Comparison of ENCODE assay signal across 8 mouse cellular contexts in the genomic region with DNA sequence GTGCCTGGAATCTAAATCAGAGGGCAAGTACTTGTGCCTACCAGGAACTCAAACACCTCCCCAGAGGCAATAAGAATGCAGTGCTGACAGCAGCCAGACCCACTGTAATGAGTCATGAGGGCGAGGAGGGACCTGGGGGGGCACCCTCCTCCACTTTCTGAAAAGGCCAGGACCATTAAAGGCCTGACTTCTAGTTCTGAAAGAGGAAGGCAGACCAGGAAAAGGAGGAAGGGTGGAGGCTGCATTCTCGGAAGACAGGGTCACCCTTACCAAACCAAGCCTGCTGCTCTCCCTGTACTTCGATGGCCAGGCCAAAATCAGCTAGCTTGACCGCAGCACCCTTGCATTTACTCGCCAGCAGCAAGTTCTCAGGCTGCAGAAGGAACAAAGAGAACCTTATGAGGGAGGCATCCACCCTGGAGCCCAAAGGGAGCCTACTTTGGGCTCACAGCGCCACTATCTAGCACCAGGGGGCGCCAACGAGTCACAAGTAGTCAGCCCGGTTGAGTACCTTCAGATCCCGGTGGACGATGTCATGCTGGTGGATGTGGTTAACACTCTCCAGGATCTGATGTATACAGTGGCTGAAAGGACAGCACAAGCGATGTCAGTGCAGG. TPM values are rescaled to one million over a fixed set of nuclear protein-coding genes. Genes with fewer than 3 reads are reported as not detected.
DNase-seq lines count a peak whose midpoint lies in the region; ATAC-seq lines count a peak whose summit lies in the region.

No protein-coding gene starts in this region.

- peak overlapping the region; percentile 24 for H3K27ac ChIP-seq in hindbrain, embryonic 16.5 days (ENCODE audit: low read depth, low read length)

- peak; percentile 73 for ATAC-seq in hindbrain, embryonic 16.5 days

- H3K4me2 ChIP-seq in hindbrain, embryonic 16.5 days (ENCODE audit: low read length) = no peak overlapping the region

- no peaks in the 10 kb centered on the region for H3K9me3 ChIP-seq in hindbrain, embryonic 16.5 days (ENCODE audit: control insufficient read depth, low read length)

- no peak overlapping the region for H3K4me3 ChIP-seq in hindbrain, embryonic 16.5 days (ENCODE audit: low read length)

- 25% methylated on average over 12 of the region's 12 CpGs for WGBS in hindbrain, embryonic 16.5 days

- DNase-seq in R1 (ENCODE audit: low read depth, low spot score) = peak; percentile 81
- DNase-seq in cerebellum, postnatal 25 days = peak; percentile 90 to 94
- peak; percentile 93 for DNase-seq in gastrocnemius, adult 18-20 months (ENCODE audit: low spot score)
- DNase-seq in left cerebral cortex, adult 11 months (ENCODE audit: low spot score) = peak; percentile 79
- peak; percentile 85 to 91 for DNase-seq in lung, postnatal 4 days
- peak; percentile 85 for DNase-seq in retina, postnatal 1 day
- peak; percentile 76 to 86 for DNase-seq in urinary bladder, adult 18-20 months (ENCODE audit: low spot score in 2 of 2)

- H3K4me1 ChIP-seq in hindbrain, embryonic 16.5 days (ENCODE audit: control insufficient read depth, insufficient read depth, low read depth, low read length) = no peaks in the 10 kb centered on the region; the same call in 1 of the 2 replicates

- no peaks in the 10 kb centered on the region for H3K27me3 ChIP-seq in hindbrain, embryonic 16.5 days (replicated peaks; ENCODE audit: control insufficient read depth, insufficient read depth, low read length)

- H3K36me3 ChIP-seq in hindbrain, embryonic 16.5 days (ENCODE audit: control insufficient read depth, insufficient read depth, low read length) = peaks cover 33% of the 10 kb centered on the region

- no peak overlapping the region for H3K9ac ChIP-seq in hindbrain, embryonic 16.5 days (ENCODE audit: low read depth, low read length)

RNA-seq across cellular contexts. Expression of a gene that starts 28.1 kb away (rescaled TPM):
- total RNA-seq in gastrocnemius, adult 18-20 months (2021) = 100 to 1,000 TPM; 168 to 192 TPM
- 214 and 241 TPM in 2 replicates for polyA plus RNA-seq in hindbrain, embryonic 16.5 days (2015; fragmentation: Nextera tagmentation; extraction: Ambion mirVana)

RNA-seq across cellular contexts. Expression of a gene that starts 31.4 kb away (rescaled TPM):
- total RNA-seq in gastrocnemius, adult 18-20 months (2021) = 1 to 10 TPM; 5.4 to 7.2 TPM
- 16.7 and 20.8 TPM in 2 replicates for polyA plus RNA-seq in hindbrain, embryonic 16.5 days (2015; fragmentation: Nextera tagmentation; extraction: Ambion mirVana)

RNA-seq across cellular contexts. Expression of a gene that starts 58.4 kb away (rescaled TPM):
- 10 to 100 TPM; 27.3 to 36.0 TPM for total RNA-seq in gastrocnemius, adult 18-20 months (2021)
- 36.1 and 42.2 TPM in 2 replicates for polyA plus RNA-seq in hindbrain, embryonic 16.5 days (2015; fragmentation: Nextera tagmentation; extraction: Ambion mirVana)
